Mouse (Mus musculus) urinary bladder, postnatal 4 days (tissue): ENCODE measurements around the gene Faim2.
A peak's percentile ranks its signal among the peaks of the same experiment; 100 is the strongest.

Experiments
- DNase-seq, 2 experiments: peaks; one replicate each; pipeline ENCODE4 v3.0.0; 2021 to 2022; ENCODE audit warnings: low spot score in 2 of 2

Gene Faim2

GRCm38 (mm10) chr15:99527629-99528353, at the start of gene Faim2:
Gene Faim2 (minus strand): TSS chr15:99528165.
- no peak for DNase-seq

- DNase-seq: no peak
These were observed 41.2 kb upstream of the Faim2 start for GRCm38 (mm10) chr15:99569123-99569522.

GRCm38 (mm10) chr15:99568682-99569081, 40.7 kb upstream of the Faim2 start:
- no peak for DNase-seq

GRCm38 (mm10) chr15:99567371-99567770, 39.4 kb upstream of the Faim2 start:
- no peak for DNase-seq

GRCm38 (mm10) chr15:99560246-99560645, 32.3 kb upstream of the Faim2 start:
- DNase-seq: no peak

GRCm38 (mm10) chr15:99558947-99559346, 31.0 kb upstream of the Faim2 start:
- no peak for DNase-seq

- no peak for DNase-seq
These were observed 25.8 kb upstream of the Faim2 start for GRCm38 (mm10) chr15:99553767-99554166.

- DNase-seq: no peak
These were observed 21.9 kb upstream of the Faim2 start for GRCm38 (mm10) chr15:99549901-99550300.

- DNase-seq: no peak
These were observed 19.8 kb upstream of the Faim2 start for GRCm38 (mm10) chr15:99547732-99548131.

- peak in 1 of 2 experiments; percentile 25 for DNase-seq
These were observed 18.6 kb upstream of the Faim2 start for GRCm38 (mm10) chr15:99546596-99546995.

- no peak for DNase-seq
These were observed 16.1 kb upstream of the Faim2 start for GRCm38 (mm10) chr15:99544047-99544446.

- DNase-seq: no peak
These were observed 11.9 kb upstream of the Faim2 start for GRCm38 (mm10) chr15:99539891-99540290.

- DNase-seq: no peak
These were observed 9.2 kb upstream of the Faim2 start for GRCm38 (mm10) chr15:99536889-99537862.

- no peak for DNase-seq
These were observed 4.1 kb upstream of the Faim2 start for GRCm38 (mm10) chr15:99532023-99532422.

GRCm38 (mm10) chr15:99531146-99531545, 3.2 kb upstream of the Faim2 start:
- no peak for DNase-seq

GRCm38 (mm10) chr15:99526681-99527080, 1.3 kb downstream of the Faim2 start:
- DNase-seq: no peak

GRCm38 (mm10) chr15:99520306-99520705, 7.7 kb downstream of the Faim2 start:
- DNase-seq: no peak

- DNase-seq: no peak
These were observed 8.3 kb downstream of the Faim2 start for GRCm38 (mm10) chr15:99519626-99520025.

GRCm38 (mm10) chr15:99517715-99518114, 10.2 kb downstream of the Faim2 start:
- DNase-seq: no peak

- no peak for DNase-seq
These were observed 11.2 kb downstream of the Faim2 start for GRCm38 (mm10) chr15:99516715-99517114.

- no peak for DNase-seq
These were observed 16.0 kb downstream of the Faim2 start for GRCm38 (mm10) chr15:99511797-99512525.

GRCm38 (mm10) chr15:99510621-99511020, 17.3 kb downstream of the Faim2 start:
- DNase-seq: no peak
